Mouse (Mus musculus) hematopoietic stem cell, adult 5-6 weeks (primary cell): ENCODE results near the gene Olfr1170. TPM values are rescaled to one million over a fixed set of nuclear protein-coding genes. Genes with fewer than 3 reads are reported as not detected.

Experiments
- ATAC-seq, 2 experiments: fragments of 125-278 bp in 1 of 2; replicated peaks in 1 of 2; 2 replicates each; pipeline ENCODE4 v1.8.0; 2016 to 2017; ENCODE audit warnings: inconsistent platforms in 2 of 2, mild to moderate bottlenecking in 2 of 2, moderate number of reproducible peaks in 2 of 2, low read depth in 1 of 2, moderate TSS enrichment in 1 of 2; ENCODE audit not compliant: low FRiP score in 2 of 2, poor library complexity in 2 of 2, severe bottlenecking in 2 of 2, insufficient read depth in 1 of 2, low TSS enrichment in 1 of 2
- total RNA-seq: library from RNA; stranded (forward); fragments of 172-1452, 232-1000 nt; gene quantifications from 2 replicates; pipeline ENCODE4 v1.2.3, GENCODE M21; 2017

Olfr1170 gene
- total RNA-seq, result not detected in 2 replicates

DNA sequence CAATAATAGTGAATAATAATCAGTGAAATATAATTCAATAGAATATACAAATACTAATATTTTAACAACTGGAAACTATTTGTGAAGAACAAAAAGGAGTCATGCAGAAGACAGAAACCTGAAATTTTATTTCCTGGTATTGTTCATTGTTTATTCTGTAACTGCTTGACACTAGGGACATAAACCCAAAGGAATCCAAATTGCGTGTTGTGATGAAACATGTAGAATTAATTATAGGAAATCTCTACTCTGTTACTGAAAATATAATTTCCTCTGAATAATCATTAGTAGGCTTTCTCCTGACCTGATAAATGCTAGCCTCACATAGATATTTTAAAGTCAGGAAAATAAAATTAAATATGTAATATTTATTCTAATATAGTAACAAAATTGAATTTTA lies at the start of gene Olfr1170:
Gene Olfr1170 (minus strand): TSS at position 101 of the 400 bp plus-strand sequence.
- ATAC-seq, result no peak

DNA sequence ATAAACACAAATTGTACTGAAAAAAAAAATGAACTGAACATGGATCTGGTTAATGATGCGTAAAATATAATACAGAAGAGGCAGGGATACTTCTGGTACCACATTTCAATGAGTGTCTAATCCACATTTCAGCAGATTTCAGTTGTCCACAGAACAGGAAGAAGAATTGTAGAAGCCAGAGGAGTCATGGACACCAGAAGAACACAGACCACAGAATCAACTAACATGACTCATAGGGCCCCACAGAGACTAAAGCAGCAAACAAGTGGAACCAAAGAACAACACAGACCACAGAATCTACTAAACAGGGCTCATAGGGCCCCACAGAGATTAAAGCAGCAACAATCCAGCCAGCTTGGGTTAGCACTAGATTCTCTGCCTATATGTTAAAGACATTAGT lies 7.3 kb downstream of the Olfr1170 start:
- no peak for ATAC-seq

DNA sequence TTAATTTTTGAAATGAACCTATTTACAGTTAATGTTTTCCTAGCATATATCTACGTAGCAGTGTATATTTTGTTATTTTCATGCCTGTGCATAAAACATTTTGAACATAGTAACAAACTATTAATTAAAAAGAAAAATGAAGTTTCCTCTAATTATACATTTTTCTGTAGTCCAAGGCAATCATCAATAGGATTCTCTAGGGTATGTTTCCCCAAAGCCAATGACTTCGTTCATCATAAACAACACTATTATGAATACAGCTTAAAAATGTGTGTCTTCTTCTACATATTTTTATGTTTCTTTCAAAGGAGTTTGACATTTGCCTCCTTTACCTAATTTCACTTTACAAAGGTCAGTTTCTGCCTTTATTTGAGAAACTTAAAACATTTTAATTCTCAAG lies 46.6 kb downstream of the Olfr1170 start, which contains the start of gene Olfr1168:
Gene Olfr1168 (plus strand): TSS at position 301 of the 400 bp plus-strand sequence.
- ATAC-seq, result no peak

Other genes starting within 250 kb of the Olfr1170 start
- gene Olfr1158, start 238.2 kb downstream of the Olfr1170 start, total RNA-seq, result not detected in 2 replicates
- not detected in 2 replicates for gene Olfr1160, start 220.1 kb downstream of the Olfr1170 start, total RNA-seq
- not detected in 2 replicates for gene Olfr1161, start 205.6 kb downstream of the Olfr1170 start, total RNA-seq
- not detected in 2 replicates for gene Olfr73, start 190.6 kb downstream of the Olfr1170 start, total RNA-seq
- gene Olfr1162, start 177.2 kb downstream of the Olfr1170 start, total RNA-seq, result not detected in 2 replicates
- not detected in 2 replicates for gene Olfr1163, start 156.5 kb downstream of the Olfr1170 start, total RNA-seq
- not detected in 2 replicates for gene Olfr1164, start 134.4 kb downstream of the Olfr1170 start, total RNA-seq
- not detected in 2 replicates for gene Olfr1166, start 100.1 kb downstream of the Olfr1170 start, total RNA-seq
- gene Olfr1167, start 73.1 kb downstream of the Olfr1170 start, total RNA-seq, result not detected in 2 replicates
- not detected in 2 replicates for gene Olfr1168, start 46.5 kb downstream of the Olfr1170 start, total RNA-seq
- not detected in 2 replicates for gene Olfr1173, start 51.5 kb upstream of the Olfr1170 start, total RNA-seq
- not detected in 2 replicates for gene Olfr1174-ps, start 86.8 kb upstream of the Olfr1170 start, total RNA-seq
- not detected in 2 replicates for gene Olfr1175-ps, start 98.9 kb upstream of the Olfr1170 start, total RNA-seq
- gene Olfr1176, start 108.4 kb upstream of the Olfr1170 start, total RNA-seq, result not detected in 2 replicates
- not detected in 2 replicates for gene Olfr1177-ps, start 118.2 kb upstream of the Olfr1170 start, total RNA-seq
- gene Olfr1178, start 158.7 kb upstream of the Olfr1170 start, total RNA-seq, result not detected in 2 replicates
- not detected in 2 replicates for gene Olfr1179, start 178.1 kb upstream of the Olfr1170 start, total RNA-seq
- gene Olfr1180, start 190.8 kb upstream of the Olfr1170 start, total RNA-seq, result not detected in 2 replicates
- gene Olfr1181, start 197.8 kb upstream of the Olfr1170 start, total RNA-seq, result not detected in 2 replicates
- gene Gm13757, start 220.8 kb upstream of the Olfr1170 start, total RNA-seq, result not detected in 2 replicates
- not detected in 2 replicates for gene Olfr1183, start 226.5 kb upstream of the Olfr1170 start, total RNA-seq